Mouse (Mus musculus) retina, embryonic 14.5 days (tissue): ENCODE results near the gene Slc35f1.

Experiments
- DNase-seq: peaks from one replicate; pipeline ENCODE4 v3.0.0-alpha.2; 2015; ENCODE audit warnings: low spot score

Gene Slc35f1

GRCm38 (mm10) chr10:52932159-52932558 is 241.8 kb downstream of the Slc35f1 start:
- DNase-seq = no peak

- no peak for DNase-seq
Observed at GRCm38 (mm10) chr10:52934615-52935014, 244.3 kb downstream of the Slc35f1 start.

GRCm38 (mm10) chr10:52940111-52940830 is 249.9 kb downstream of the Slc35f1 start:
- DNase-seq = no peak

- DNase-seq = no peak
Observed at GRCm38 (mm10) chr10:52940831-52941216, 250.5 kb downstream of the Slc35f1 start.

- DNase-seq = no peak
Observed at GRCm38 (mm10) chr10:52952581-52952980, 262.2 kb downstream of the Slc35f1 start.

GRCm38 (mm10) chr10:52956728-52957127 is 266.4 kb downstream of the Slc35f1 start:
- no peak for DNase-seq

- no peak for DNase-seq
Observed at GRCm38 (mm10) chr10:52979251-52979650, 288.9 kb downstream of the Slc35f1 start.

GRCm38 (mm10) chr10:52982836-52983235 is 292.5 kb downstream of the Slc35f1 start:
- DNase-seq = no peak

GRCm38 (mm10) chr10:52992246-52992645 is 301.9 kb downstream of the Slc35f1 start:
- no peak for DNase-seq

- peak; percentile 16 for DNase-seq
Observed at GRCm38 (mm10) chr10:52996886-52997285, 306.6 kb downstream of the Slc35f1 start.

GRCm38 (mm10) chr10:53001136-53001535 is 310.8 kb downstream of the Slc35f1 start:
- no peak for DNase-seq

- DNase-seq = peak; percentile 14
Observed at GRCm38 (mm10) chr10:53006229-53007190, 316.2 kb downstream of the Slc35f1 start.

GRCm38 (mm10) chr10:53013878-53014277 is 323.5 kb downstream of the Slc35f1 start:
- peak; percentile 9 for DNase-seq

GRCm38 (mm10) chr10:53028454-53028853 is 338.1 kb downstream of the Slc35f1 start:
- no peak for DNase-seq

GRCm38 (mm10) chr10:53035202-53035601 is 344.9 kb downstream of the Slc35f1 start:
- no peak for DNase-seq

- DNase-seq = no peak
Observed at GRCm38 (mm10) chr10:53045931-53046330, 355.6 kb downstream of the Slc35f1 start.

- DNase-seq = no peak
Observed at GRCm38 (mm10) chr10:53052521-53052920, 362.2 kb downstream of the Slc35f1 start.

GRCm38 (mm10) chr10:53060745-53061144 is 370.4 kb downstream of the Slc35f1 start:
- DNase-seq = no peak

- DNase-seq = no peak
Observed at GRCm38 (mm10) chr10:53062741-53063140, 372.4 kb downstream of the Slc35f1 start.

GRCm38 (mm10) chr10:53087811-53088210 is 397.5 kb downstream of the Slc35f1 start:
- peak; percentile 38 for DNase-seq

GRCm38 (mm10) chr10:53091525-53091924 is 401.2 kb downstream of the Slc35f1 start:
- no peak for DNase-seq

- DNase-seq = no peak
Observed at GRCm38 (mm10) chr10:53096446-53096845, 406.1 kb downstream of the Slc35f1 start.

- no peak for DNase-seq
Observed at GRCm38 (mm10) chr10:53100881-53101280, 410.5 kb downstream of the Slc35f1 start.
